Mouse (Mus musculus) intestine, embryonic 16.5 days (tissue): ENCODE measurements around the gene Baz2b. TPM values are rescaled to one million over a fixed set of nuclear protein-coding genes. Genes with fewer than 3 reads are reported as not detected.

Source experiments
- ATAC-seq: fragments of 200-750 bp; cut with Nextera tagmentation; 2 replicates; pipeline ENCODE4 v1.8.0; 2017; ENCODE audit warnings: moderate TSS enrichment, moderate library complexity
- H3K27ac ChIP-seq: fragments of 300-500 bp; sonication (generic); 2 replicates; pipeline ENCODE4 v1.5.1; 2014; ENCODE audit warnings: mild to moderate bottlenecking, low read length
- H3K27me3 ChIP-seq: fragments of 300-500 bp; sonication (generic); replicated peaks from 2 replicates; pipeline ENCODE4 v1.6.1; 2014; ENCODE audit warnings: low read length, control low read depth, mixed read lengths; ENCODE audit not compliant: control insufficient read depth, insufficient read depth
- H3K36me3 ChIP-seq: fragments of 300-500 bp; sonication (generic); 2 replicates; pipeline ENCODE4 v1.6.1; 2014; ENCODE audit warnings: low read length, control low read depth; ENCODE audit not compliant: control insufficient read depth, insufficient read depth
- H3K4me1 ChIP-seq: fragments of 300-500 bp; sonication (generic); 2 replicates; pipeline ENCODE4 v1.6.1; 2014; ENCODE audit warnings: low read length, control low read depth, mixed read lengths; ENCODE audit not compliant: control insufficient read depth, insufficient read depth
- H3K4me2 ChIP-seq: fragments of 300-500 bp; sonication (generic); 2 replicates; pipeline ENCODE4 v1.6.1; 2014; ENCODE audit warnings: low read depth, low read length, control low read depth
- H3K4me3 ChIP-seq: fragments of 300-500 bp; sonication (generic); 2 replicates; pipeline ENCODE4 v1.5.1; 2014; ENCODE audit warnings: mild to moderate bottlenecking, low read length
- H3K9ac ChIP-seq: fragments of 300-500 bp; sonication (generic); 2 replicates; pipeline ENCODE4 v1.6.1; 2014; ENCODE audit warnings: low read depth, low read length
- H3K9me3 ChIP-seq: fragments of 300-500 bp; sonication (generic); 2 replicates; pipeline ENCODE4 v1.6.1; 2016; ENCODE audit warnings: low read length, control low read depth; ENCODE audit not compliant: control insufficient read depth
- WGBS: fragments of 180-500 bp; shearing (Covaris S2); extraction: QIAGEN DNeasy Blood & Tissue Kit; methylation state at CpG from one replicate; pipeline ENCODE4 v1.1.7; 2014; 5-methylcytosine and 5-hydroxymethylcytosine counted together
- polyA plus RNA-seq: library from polyadenylated mRNA; unstranded; fragments of >200 nt; fragmentation: Nextera tagmentation; extraction: Ambion mirVana; gene quantifications from 2 replicates; pipeline ENCODE4 v1.2.1, GENCODE M21; 2015

Gene Baz2b
- polyA plus RNA-seq, 1 experiment from 2014 or later = 42.3 TPM

GRCm38 (mm10) chr2:60128631-60129030 is 81.0 kb downstream of the Baz2b start:
- no peak overlapping the region for H3K4me2 ChIP-seq
- H3K9ac ChIP-seq = no peak overlapping the region
- no peak for ATAC-seq
- no peak overlapping the region for H3K27ac ChIP-seq
- WGBS = 91% methylated on average over 7 of the region's 7 CpGs
- H3K4me3 ChIP-seq = no peak overlapping the region
- H3K27me3 ChIP-seq = no peaks in the 10 kb centered on the region
- H3K9me3 ChIP-seq = no peaks in the 10 kb centered on the region
- no peaks in the 10 kb centered on the region for H3K36me3 ChIP-seq
- peaks cover 4% of the 10 kb centered on the region; the same call in 1 of the 2 replicates for H3K4me1 ChIP-seq

- no peak overlapping the region for H3K4me3 ChIP-seq
- 0 out of 2 replicates have a peak, but pooled peaks cover 4% of the 10 kb centered on the region for H3K4me1 ChIP-seq
- H3K36me3 ChIP-seq = no peaks in the 10 kb centered on the region
- H3K9ac ChIP-seq = no peak overlapping the region
- ATAC-seq = no peak
- peak overlapping the region; percentile 32; the same call in 1 of the 2 replicates for H3K4me2 ChIP-seq
- 33% methylated on average over 7 of the region's 7 CpGs for WGBS
- H3K27me3 ChIP-seq = no peaks in the 10 kb centered on the region
- no peaks in the 10 kb centered on the region for H3K9me3 ChIP-seq
- H3K27ac ChIP-seq = no peak overlapping the region
Measured at GRCm38 (mm10) chr2:60126831-60127230, 82.8 kb downstream of the Baz2b start.

GRCm38 (mm10) chr2:60126292-60126691 is 83.3 kb downstream of the Baz2b start:
- H3K36me3 ChIP-seq = no peaks in the 10 kb centered on the region
- H3K9me3 ChIP-seq = no peaks in the 10 kb centered on the region
- H3K27me3 ChIP-seq = no peaks in the 10 kb centered on the region
- 0 out of 2 replicates have a peak overlapping the region, but pooled peaks have one; percentile 100 for H3K9ac ChIP-seq
- H3K4me2 ChIP-seq = peak overlapping the region; percentile 47
- H3K4me1 ChIP-seq = peaks cover 6% of the 10 kb centered on the region
- 11% methylated on average over 8 of the region's 8 CpGs for WGBS
- peak overlapping the region; percentile 93 for H3K4me3 ChIP-seq
- H3K27ac ChIP-seq = no peak overlapping the region
- no peak for ATAC-seq

- peak; percentile 74 for ATAC-seq
- Histone ChIP-seq H3K27me3 (no peaks in the 10 kb centered on the region), H3K9me3 (no peaks in the 10 kb centered on the region), H3K4me1 (peaks cover 10% of the 10 kb centered on the region), H3K4me2 (peak overlapping the region; percentile 47), H3K4me3 (peak overlapping the region; percentile 93), H3K9ac (peak overlapping the region; percentile 100), H3K27ac (peak overlapping the region; percentile 100), H3K36me3 (no peaks in the 10 kb centered on the region)
- WGBS = 0% methylated on average over 48 of the region's 83 CpGs
Measured at GRCm38 (mm10) chr2:60125049-60126004, 84.3 kb downstream of the Baz2b start.

GRCm38 (mm10) chr2:60124648-60125048 is 85.0 kb downstream of the Baz2b start:
- H3K4me3 ChIP-seq = peak overlapping the region; percentile 93
- WGBS = 0% methylated on average over 24 of the region's 47 CpGs
- no peaks in the 10 kb centered on the region for H3K9me3 ChIP-seq
- peak overlapping the region; percentile 100 for H3K9ac ChIP-seq
- peaks cover 15% of the 10 kb centered on the region for H3K4me1 ChIP-seq
- peak; percentile 80 for ATAC-seq
- peak overlapping the region; percentile 100 for H3K27ac ChIP-seq
- no peaks in the 10 kb centered on the region for H3K36me3 ChIP-seq
- no peaks in the 10 kb centered on the region for H3K27me3 ChIP-seq
- peak overlapping the region; percentile 48 for H3K4me2 ChIP-seq

- peak overlapping the region; percentile 93 for H3K4me3 ChIP-seq
- H3K9me3 ChIP-seq = no peaks in the 10 kb centered on the region
- no peak for ATAC-seq
- H3K4me1 ChIP-seq = peaks cover 17% of the 10 kb centered on the region
- H3K27ac ChIP-seq = peak overlapping the region; percentile 100
- H3K9ac ChIP-seq = peak overlapping the region; percentile 100
- H3K36me3 ChIP-seq = no peaks in the 10 kb centered on the region
- no peaks in the 10 kb centered on the region for H3K27me3 ChIP-seq
- H3K4me2 ChIP-seq = peak overlapping the region; percentile 48
- WGBS = 4% methylated on average over 13 of the region's 13 CpGs
Measured at GRCm38 (mm10) chr2:60123911-60124647, 85.6 kb downstream of the Baz2b start.

- Histone ChIP-seq H3K4me2 (0 out of 2 replicates have a peak overlapping the region, but pooled peaks have one; percentile 25), H3K36me3 (no peaks in the 10 kb centered on the region), H3K4me1 (peaks cover 20% of the 10 kb centered on the region), H3K9me3 (no peaks in the 10 kb centered on the region), H3K9ac (no peak overlapping the region), H3K4me3 (no peak overlapping the region), H3K27me3 (no peaks in the 10 kb centered on the region), H3K27ac (no peak overlapping the region)
- WGBS = 20% methylated on average over 6 of the region's 6 CpGs
- no peak for ATAC-seq
Measured at GRCm38 (mm10) chr2:60123061-60123874, 86.4 kb downstream of the Baz2b start.

- H3K4me2 ChIP-seq = peak overlapping the region; percentile 21
- H3K27ac ChIP-seq = peak overlapping the region; percentile 75
- H3K4me3 ChIP-seq = no peak overlapping the region
- no peaks in the 10 kb centered on the region for H3K27me3 ChIP-seq
- H3K4me1 ChIP-seq = peaks cover 24% of the 10 kb centered on the region
- 32% methylated on average over 2 of the region's 2 CpGs for WGBS
- no peaks in the 10 kb centered on the region for H3K9me3 ChIP-seq
- peak; percentile 18; the same call in 1 of the 2 replicates for ATAC-seq
- no peaks in the 10 kb centered on the region for H3K36me3 ChIP-seq
- H3K9ac ChIP-seq = no peak overlapping the region
Measured at GRCm38 (mm10) chr2:60122188-60122587, 87.5 kb downstream of the Baz2b start.
